Mouse (Mus musculus) hindbrain, embryonic 10.5 days (tissue): ENCODE measurements around the gene Rnf222. TPM values are rescaled to one million over a fixed set of nuclear protein-coding genes. Genes with fewer than 3 reads are reported as not detected.

Experiments
- DNase-seq: peaks from one replicate; pipeline ENCODE4 v3.0.0-alpha.2; 2017; ENCODE audit warnings: low spot score
- H3K27ac ChIP-seq: fragments of 300-500 bp; sonication (generic); 2 replicates; pipeline ENCODE4 v1.5.1; 2016; ENCODE audit warnings: mild to moderate bottlenecking, moderate library complexity
- H3K27me3 ChIP-seq: fragments of 300-500 bp; sonication (generic); 2 replicates; pipeline ENCODE4 v1.6.1; 2016; ENCODE audit warnings: mild to moderate bottlenecking; ENCODE audit not compliant: poor library complexity, insufficient read depth, severe bottlenecking
- H3K36me3 ChIP-seq: fragments of 300-500 bp; sonication (generic); 2 replicates; pipeline ENCODE4 v1.6.1; 2016; ENCODE audit warnings: mild to moderate bottlenecking, moderate library complexity
- H3K4me1 ChIP-seq: fragments of 300-500 bp; sonication (generic); replicated peaks from 2 replicates; pipeline ENCODE4 v1.6.1; 2016; ENCODE audit warnings: mild to moderate bottlenecking
- H3K4me3 ChIP-seq: fragments of 300-500 bp; sonication (generic); 2 replicates; pipeline ENCODE4 v1.5.1; 2016; ENCODE audit warnings: mild to moderate bottlenecking, moderate library complexity
- H3K9me3 ChIP-seq: fragments of 300-500 bp; sonication (generic); 2 replicates; pipeline ENCODE4 v1.6.1; 2016; ENCODE audit warnings: mild to moderate bottlenecking, moderate library complexity
- WGBS: fragments of 180-500 bp; shearing (Covaris S2); methylation state at CpG from one replicate; pipeline ENCODE4 v1.1.7; 2016; 5-methylcytosine and 5-hydroxymethylcytosine counted together
- polyA plus RNA-seq: library from polyadenylated mRNA; unstranded; fragments of >200 nt; fragmentation: Nextera tagmentation; extraction: Ambion mirVana; gene quantifications from 2 replicates; pipeline ENCODE4 v1.2.1, GENCODE M21; 2016

Rnf222 gene
- polyA plus RNA-seq, 1 experiment from 2014 or later: 0.07 TPM

GRCm38 (mm10) chr11:68893911-68894464, 5.6 kb downstream of the Rnf222 start:
- Histone ChIP-seq H3K27ac (no peak overlapping the region; the same call in 1 of the 2 replicates), H3K4me1 (no peaks in the 10 kb centered on the region; the same call in 1 of the 2 replicates), H3K4me3 (no peak overlapping the region), H3K36me3 (no peaks in the 10 kb centered on the region), H3K27me3 (no peaks in the 10 kb centered on the region), H3K9me3 (no peaks in the 10 kb centered on the region)
- DNase-seq: no peak
- 74% methylated on average over 12 of the region's 12 CpGs for WGBS

GRCm38 (mm10) chr11:68896247-68896646, 7.9 kb downstream of the Rnf222 start:
- no peak overlapping the region for H3K4me3 ChIP-seq
- H3K27me3 ChIP-seq: peaks cover 4% of the 10 kb centered on the region; the same call in 1 of the 2 replicates
- H3K4me1 ChIP-seq: peaks cover 6% of the 10 kb centered on the region
- no peaks in the 10 kb centered on the region for H3K9me3 ChIP-seq
- 94% methylated on average over 5 of the region's 5 CpGs for WGBS
- H3K36me3 ChIP-seq: no peaks in the 10 kb centered on the region
- H3K27ac ChIP-seq: no peak overlapping the region
- no peak for DNase-seq

- Histone ChIP-seq H3K27me3 (peaks cover 4% of the 10 kb centered on the region; the same call in 1 of the 2 replicates), H3K4me1 (peaks cover 6% of the 10 kb centered on the region), H3K36me3 (no peaks in the 10 kb centered on the region), H3K27ac (no peak overlapping the region), H3K9me3 (no peaks in the 10 kb centered on the region), H3K4me3 (no peak overlapping the region)
- 45% methylated on average over 4 of the region's 4 CpGs for WGBS
- no peak for DNase-seq
These were observed 8.8 kb downstream of the Rnf222 start for GRCm38 (mm10) chr11:68897120-68897519.

GRCm38 (mm10) chr11:68897838-68898237, 9.5 kb downstream of the Rnf222 start:
- DNase-seq: no peak
- H3K4me1 ChIP-seq: peaks cover 11% of the 10 kb centered on the region
- no peak overlapping the region for H3K27ac ChIP-seq
- H3K36me3 ChIP-seq: peaks cover 6% of the 10 kb centered on the region
- no peaks in the 10 kb centered on the region for H3K9me3 ChIP-seq
- H3K27me3 ChIP-seq: peaks cover 4% of the 10 kb centered on the region; the same call in 1 of the 2 replicates
- WGBS: 78% methylated on average over 6 of the region's 6 CpGs
- no peak overlapping the region for H3K4me3 ChIP-seq

GRCm38 (mm10) chr11:68898790-68899189, 10.4 kb downstream of the Rnf222 start:
- Histone ChIP-seq H3K4me3 (no peak overlapping the region), H3K27ac (no peak overlapping the region), H3K9me3 (no peaks in the 10 kb centered on the region), H3K27me3 (peaks cover 4% of the 10 kb centered on the region; the same call in 1 of the 2 replicates), H3K4me1 (peaks cover 15% of the 10 kb centered on the region), H3K36me3 (peaks cover 15% of the 10 kb centered on the region)
- 90% methylated on average over 6 of the region's 6 CpGs for WGBS
- DNase-seq: no peak

DNA sequence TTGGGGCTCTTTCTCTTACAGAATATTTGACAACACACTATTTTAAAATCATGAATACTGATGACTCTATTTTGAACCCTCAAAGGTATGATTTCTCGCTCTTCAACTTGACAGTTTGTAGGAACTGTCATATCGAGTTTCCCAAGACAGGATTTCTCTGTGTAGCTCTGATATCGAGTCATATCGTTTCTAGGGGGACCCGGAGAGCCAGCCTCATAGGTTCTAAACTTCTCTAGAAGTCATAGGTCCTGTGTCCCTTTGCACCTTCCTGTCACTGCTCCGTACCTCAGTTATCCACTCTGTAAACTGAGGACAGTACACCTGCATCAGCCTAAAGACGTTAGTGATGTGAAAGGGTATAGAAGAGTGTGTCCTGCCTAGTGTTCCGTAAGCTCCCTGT, 11.5 kb downstream of the Rnf222 start:
- Histone ChIP-seq H3K4me1 (peaks cover 15% of the 10 kb centered on the region), H3K9me3 (no peaks in the 10 kb centered on the region), H3K4me3 (no peak overlapping the region), H3K27ac (no peak overlapping the region), H3K27me3 (peaks cover 4% of the 10 kb centered on the region; the same call in 1 of the 2 replicates), H3K36me3 (peaks cover 26% of the 10 kb centered on the region)
- WGBS: 86% methylated on average over 8 of the region's 8 CpGs
- DNase-seq: no peak

DNA sequence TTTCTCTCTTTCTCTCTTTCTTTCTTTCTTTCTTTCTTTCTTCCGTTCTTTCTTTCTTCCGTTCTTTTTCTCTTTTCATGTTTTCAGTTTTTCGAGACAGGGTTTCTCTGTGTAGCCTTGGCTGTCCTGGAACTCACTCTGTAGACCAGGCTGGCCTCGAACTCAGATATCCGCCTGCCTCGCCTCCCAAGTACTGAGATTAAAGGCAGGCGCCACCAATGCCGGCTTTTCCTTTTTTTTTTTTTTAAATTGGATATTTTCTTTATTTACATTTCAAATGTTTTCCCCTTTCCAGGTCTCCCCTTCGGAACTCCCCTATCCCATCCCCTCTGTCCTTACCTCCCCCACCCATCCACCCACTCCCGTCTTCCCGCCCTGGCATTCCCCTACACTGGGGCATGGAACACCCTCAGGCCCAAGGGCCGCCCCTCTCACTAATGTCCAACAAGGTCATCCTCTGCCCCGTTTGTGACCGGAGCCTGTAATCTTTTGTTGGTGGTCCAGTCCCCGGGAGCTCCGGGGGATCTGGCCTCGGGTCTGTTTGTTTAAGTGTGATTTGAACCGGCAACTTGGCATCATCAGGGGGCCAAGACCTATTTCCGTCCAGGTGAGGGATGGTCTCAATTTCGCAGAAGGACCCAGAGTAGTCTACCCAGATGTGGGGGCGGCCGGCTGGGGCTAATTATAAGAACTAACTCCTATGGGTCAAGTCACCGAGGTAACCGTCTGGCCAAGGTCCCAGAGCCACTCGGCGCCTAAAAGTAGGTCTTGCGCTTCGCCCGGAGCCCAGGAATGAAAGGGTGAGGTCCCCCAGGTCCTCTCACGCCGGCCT, 12.4 kb downstream of the Rnf222 start:
- WGBS: 25% methylated on average over 31 of the region's 31 CpGs
- Histone ChIP-seq H3K27me3 (peaks cover 4% of the 10 kb centered on the region; the same call in 1 of the 2 replicates), H3K9me3 (no peaks in the 10 kb centered on the region), H3K27ac (peak overlapping the region; percentile 97), H3K4me3 (peak overlapping the region; percentile 88), H3K36me3 (peaks cover 35% of the 10 kb centered on the region), H3K4me1 (peaks cover 15% of the 10 kb centered on the region)
- DNase-seq: no peak

GRCm38 (mm10) chr11:68901351-68902046, 13.1 kb downstream of the Rnf222 start, which contains the start of gene Rpl26:
TSS of gene Rpl26 (plus strand) at chr11:68901583.
- Histone ChIP-seq H3K27me3 (peaks cover 4% of the 10 kb centered on the region; the same call in 1 of the 2 replicates), H3K4me3 (peak within 1 kb of the TSS; percentile 88), H3K36me3 (peaks cover 42% of the 10 kb centered on the region), H3K9me3 (no peaks in the 10 kb centered on the region), H3K4me1 (peaks cover 15% of the 10 kb centered on the region), H3K27ac (peak within 1 kb of the TSS; percentile 97)
- peak; percentile 98 for DNase-seq
- WGBS: under 1% methylated on average over 52 of the region's 52 CpGs

GRCm38 (mm10) chr11:68902047-68902364, 13.7 kb downstream of the Rnf222 start:
- no peaks in the 10 kb centered on the region for H3K9me3 ChIP-seq
- peaks cover 15% of the 10 kb centered on the region for H3K4me1 ChIP-seq
- peaks cover 48% of the 10 kb centered on the region for H3K36me3 ChIP-seq
- peak overlapping the region; percentile 88 for H3K4me3 ChIP-seq
- 1% methylated on average over 10 of the region's 10 CpGs for WGBS
- H3K27me3 ChIP-seq: peaks cover 4% of the 10 kb centered on the region; the same call in 1 of the 2 replicates
- no peak for DNase-seq
- H3K27ac ChIP-seq: peak overlapping the region; percentile 97

DNA sequence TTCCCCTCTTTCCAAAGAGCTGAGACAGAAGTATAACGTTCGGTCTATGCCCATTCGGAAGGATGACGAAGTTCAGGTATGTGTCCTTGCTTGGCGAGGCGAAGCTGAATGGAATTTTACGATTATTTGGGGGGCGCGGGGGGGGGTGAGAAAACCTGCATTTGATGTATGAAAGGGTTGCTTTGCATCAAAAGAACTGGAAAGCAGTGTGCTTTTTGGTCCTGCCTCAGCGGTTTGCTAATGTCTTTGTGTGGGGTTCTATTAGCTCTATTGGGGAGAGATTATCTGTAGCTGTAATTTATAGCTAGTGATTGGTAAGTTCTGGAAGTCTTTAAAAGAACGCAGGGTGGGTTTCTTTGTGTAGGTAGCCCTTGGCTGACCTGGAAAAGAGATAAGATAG, 14.0 kb downstream of the Rnf222 start:
- H3K4me3 ChIP-seq: peak overlapping the region; percentile 88
- WGBS: 6% methylated on average over 11 of the region's 11 CpGs
- peaks cover 51% of the 10 kb centered on the region for H3K36me3 ChIP-seq
- no peak for DNase-seq
- H3K27ac ChIP-seq: peak overlapping the region; percentile 97
- H3K9me3 ChIP-seq: no peaks in the 10 kb centered on the region
- H3K27me3 ChIP-seq: peaks cover 4% of the 10 kb centered on the region; the same call in 1 of the 2 replicates
- H3K4me1 ChIP-seq: peaks cover 15% of the 10 kb centered on the region

GRCm38 (mm10) chr11:68902823-68903222, 14.5 kb downstream of the Rnf222 start:
- Histone ChIP-seq H3K36me3 (peaks cover 56% of the 10 kb centered on the region), H3K9me3 (no peaks in the 10 kb centered on the region), H3K27ac (peak overlapping the region; percentile 97), H3K27me3 (peaks cover 4% of the 10 kb centered on the region; the same call in 1 of the 2 replicates), H3K4me3 (peak overlapping the region; percentile 88), H3K4me1 (peaks cover 15% of the 10 kb centered on the region)
- no peak for DNase-seq
- WGBS: 86% methylated on average over 5 of the region's 5 CpGs

- no peaks in the 10 kb centered on the region for H3K9me3 ChIP-seq
- peaks cover 59% of the 10 kb centered on the region for H3K36me3 ChIP-seq
- H3K27me3 ChIP-seq: peaks cover 4% of the 10 kb centered on the region; the same call in 1 of the 2 replicates
- H3K4me1 ChIP-seq: peaks cover 15% of the 10 kb centered on the region
- no peak overlapping the region for H3K27ac ChIP-seq
- WGBS: 89% methylated on average over 2 of the region's 2 CpGs
- no peak overlapping the region for H3K4me3 ChIP-seq
- DNase-seq: no peak
These were observed 15.4 kb downstream of the Rnf222 start for GRCm38 (mm10) chr11:68903775-68904174.
